Mouse (Mus musculus): ENCODE measurements around the gene Arpc5.

Gene Arpc5

GRCm38 (mm10) chr1:152810533-152811439 lies 44.4 kb downstream of the Arpc5 start:
- in situ Hi-C loops (cut with MboI) = no loop called here

GRCm38 (mm10) chr1:152815265-152815701 lies 48.9 kb downstream of the Arpc5 start:
- in situ Hi-C loops (cut with MboI) = no loop called here

- in situ Hi-C loops (cut with MboI) = no loop called here
These were observed 50.9 kb downstream of the Arpc5 start for GRCm38 (mm10) chr1:152817027-152817769.

- in situ Hi-C loops (cut with MboI) = no loop called here
These were observed 51.5 kb downstream of the Arpc5 start for GRCm38 (mm10) chr1:152817794-152818193.

GRCm38 (mm10) chr1:152819558-152819957 lies 53.2 kb downstream of the Arpc5 start:
- in situ Hi-C loops (cut with MboI) = no loop called here

GRCm38 (mm10) chr1:152820911-152821695 lies 54.8 kb downstream of the Arpc5 start:
- in situ Hi-C loops (cut with MboI) = no loop called here

- in situ Hi-C loops (cut with MboI) = no loop called here
These were observed 55.4 kb downstream of the Arpc5 start for GRCm38 (mm10) chr1:152821746-152822145.

- in situ Hi-C loops (cut with MboI) = no loop called here
These were observed 57.9 kb downstream of the Arpc5 start for GRCm38 (mm10) chr1:152824206-152824605.

All from mature B cell (primary cell).